Mouse (Mus musculus): ENCODE data around the gene Adra1b.

- TF ChIP-seq POLR2A (IDR thresholded peaks at IDR 0.05; ENCODE audit: low read depth, low read length) (peak; percentile 93), CTCF (conservative IDR thresholded peaks at IDR 0.05; ENCODE audit: insufficient read depth, insufficient read length, low read depth, low read length) (no peak)
These were observed 153.5 kb downstream of the Adra1b start, which contains the start of gene Ttc1 for GRCm38 (mm10) chr11:43747233-43748226.
